Mouse (Mus musculus): ENCODE measurements at regions not wholly inside any gene's neighbourhood (a gene's known extent, or its start where the extent isn't known, plus 50 kb on each side); places are given as distances from the start of the nearest gene placed in this dataset.

DNA sequence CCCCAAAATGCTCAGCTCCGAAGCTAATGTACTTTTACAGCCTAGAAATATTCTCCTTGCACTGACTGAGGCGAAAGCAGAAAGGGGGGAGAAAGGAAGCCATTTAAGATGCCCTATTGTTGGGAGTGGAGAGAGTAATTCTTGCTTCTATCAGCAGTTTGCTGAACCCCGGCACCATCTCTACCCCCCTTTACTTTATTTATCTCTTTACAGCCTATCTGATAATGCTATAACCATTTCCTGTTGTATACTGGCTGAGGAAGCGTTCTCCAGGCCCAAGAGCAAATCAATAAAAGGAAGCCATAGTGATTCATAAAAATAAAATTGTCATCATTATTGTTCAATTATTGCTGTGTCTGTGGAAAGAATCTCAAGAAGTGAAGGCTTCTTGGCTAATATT lies 177.5 kb downstream of the Psat1 start:
- no peaks in the 10 kb centered on the region for H3K27me3 ChIP-seq (ENCODE audit: control insufficient read depth, insufficient read depth, insufficient read length)

DNA sequence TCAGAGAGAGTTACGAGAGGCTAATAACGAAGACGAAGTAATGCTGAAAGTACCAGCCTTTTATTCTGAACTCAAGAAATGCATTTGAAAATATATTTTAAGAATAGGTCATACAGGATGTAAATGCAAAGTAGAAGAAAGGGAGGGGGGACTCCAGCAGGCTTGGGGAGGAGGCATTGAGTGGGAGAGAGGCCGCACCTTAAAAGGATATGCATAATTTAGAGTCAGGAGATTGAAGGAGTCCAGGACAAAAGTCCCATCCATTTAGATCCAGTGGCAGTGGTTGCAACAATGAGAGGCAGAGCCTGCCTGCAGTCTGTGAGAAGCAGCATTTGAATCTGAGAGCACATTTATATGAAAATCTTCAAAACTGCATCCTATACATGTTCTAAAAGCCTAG lies 186.1 kb downstream of the Psat1 start:
- TF ChIP-seq CEBPB (IDR thresholded peaks at IDR 0.05; ENCODE audit: insufficient read depth, poor library complexity, severe bottlenecking) (no peak), USF1 (IDR thresholded peaks at IDR 0.05; ENCODE audit: low read depth) (no peak), E2F4 (IDR thresholded peaks at IDR 0.05; ENCODE audit: insufficient read depth) (no peak), SRF (IDR thresholded peaks at IDR 0.05; ENCODE audit: control insufficient read depth, insufficient read length, low read depth) (no peak), MAX (IDR thresholded peaks at IDR 0.05; ENCODE audit: low read depth) (no peak), REST (IDR thresholded peaks at IDR 0.05; ENCODE audit: insufficient read depth, insufficient read length) (no peak), POLR2A (IDR thresholded peaks at IDR 0.05; ENCODE audit: insufficient read length, low read depth) (no peak)
- H3K4me3 ChIP-seq, result no peak overlapping the region
- no peak overlapping the region for H3K4me2 ChIP-seq (ENCODE audit: low read depth)
- H3K79me2 ChIP-seq (ENCODE audit: control insufficient read depth, insufficient read depth), result no peaks in the 10 kb centered on the region
- no peaks in the 10 kb centered on the region for H3K27me3 ChIP-seq (ENCODE audit: control insufficient read depth, insufficient read depth, insufficient read length)
- no peaks in the 10 kb centered on the region for H3K36me3 ChIP-seq (ENCODE audit: control insufficient read depth, insufficient read depth)
- no peak overlapping the region for H3ac ChIP-seq (ENCODE audit: control insufficient read depth, insufficient read length)

More for the DNA sequence above, 177.5 kb downstream of the Psat1 start:
- Histone ChIP-seq H3K79me2 (ENCODE audit: control insufficient read depth, insufficient read depth) (no peaks in the 10 kb centered on the region), H3K36me3 (ENCODE audit: control insufficient read depth, insufficient read depth) (no peaks in the 10 kb centered on the region), H3K4me2 (ENCODE audit: low read depth) (no peak overlapping the region), H3ac (ENCODE audit: control insufficient read depth, insufficient read length) (no peak overlapping the region), H3K4me3 (no peak overlapping the region)
- no peak for TF ChIP-seq E2F4 (IDR thresholded peaks at IDR 0.05; ENCODE audit: insufficient read depth)
- no peak for TF ChIP-seq TCF3 (IDR thresholded peaks at IDR 0.05; ENCODE audit: insufficient read length, low read depth)
- no peak for TF ChIP-seq POLR2A (IDR thresholded peaks at IDR 0.05; ENCODE audit: insufficient read length, low read depth)
- TF ChIP-seq TCF12 (IDR thresholded peaks at IDR 0.05; ENCODE audit: insufficient read depth, poor library complexity, severe bottlenecking), result no peak
- no peak for TF ChIP-seq MYOG (IDR thresholded peaks at IDR 0.05; ENCODE audit: control insufficient read depth in 1 of 3, insufficient read depth in 1 of 3, insufficient read length in 2 of 3, low read depth in 2 of 3)
- no peak for TF ChIP-seq USF1 (IDR thresholded peaks at IDR 0.05; ENCODE audit: low read depth)
- no peak for TF ChIP-seq CEBPB (IDR thresholded peaks at IDR 0.05; ENCODE audit: insufficient read depth, poor library complexity, severe bottlenecking)
- no peak for TF ChIP-seq POLR2AphosphoS2 (IDR thresholded peaks at IDR 0.05; ENCODE audit: insufficient read length, low read depth)
- TF ChIP-seq REST (IDR thresholded peaks at IDR 0.05; ENCODE audit: insufficient read depth, insufficient read length), result no peak
- no peak for TF ChIP-seq MAX (IDR thresholded peaks at IDR 0.05; ENCODE audit: low read depth)
- no peak for TF ChIP-seq MYOD1 (IDR thresholded peaks at IDR 0.05; ENCODE audit: control insufficient read depth in 1 of 3, insufficient read length in 2 of 3, low read depth in 2 of 3)
- TF ChIP-seq SRF (IDR thresholded peaks at IDR 0.05; ENCODE audit: control insufficient read depth, insufficient read length, low read depth), result no peak

DNA sequence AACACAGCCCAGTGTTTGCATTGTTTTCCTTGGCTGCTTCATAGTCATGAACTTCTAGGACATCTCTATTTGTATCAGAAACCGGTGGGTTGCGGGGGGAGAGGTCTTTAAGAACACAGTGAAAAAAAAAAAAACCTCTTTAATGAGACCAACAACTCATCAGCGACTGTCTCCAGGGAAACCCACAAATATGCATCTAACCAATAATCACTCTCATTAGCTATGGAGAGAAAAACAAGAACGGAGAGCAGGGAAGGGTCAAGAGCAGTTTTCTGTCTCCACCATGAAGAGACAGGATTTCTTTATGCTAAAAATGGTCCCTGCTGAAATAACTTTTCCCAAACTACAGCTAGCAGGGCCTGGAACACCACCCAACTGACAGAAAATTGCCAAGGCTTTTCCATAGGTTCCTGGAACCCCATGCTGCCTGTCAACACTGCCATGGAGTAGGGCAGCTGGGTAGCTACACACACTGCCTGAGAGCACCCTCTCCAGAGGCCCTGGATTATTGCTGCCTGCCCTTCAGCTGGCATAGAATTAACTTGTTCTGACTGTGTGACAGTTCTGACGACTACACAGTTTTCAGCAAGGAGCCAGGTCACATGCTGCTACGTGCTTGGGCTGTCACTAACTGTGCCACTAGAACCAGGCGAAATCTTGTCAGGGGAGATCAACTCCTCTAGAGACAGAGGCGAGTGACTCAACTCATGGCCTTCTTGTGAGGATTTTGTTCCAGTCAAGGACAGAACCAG lies 201.9 kb downstream of the Psat1 start:
- H3K36me3 ChIP-seq (ENCODE audit: control insufficient read depth, insufficient read depth), result no peaks in the 10 kb centered on the region
- no peak overlapping the region for H3K4me2 ChIP-seq (ENCODE audit: low read depth)
- no peaks in the 10 kb centered on the region for H3K79me2 ChIP-seq (ENCODE audit: control insufficient read depth, insufficient read depth)
- H3K27me3 ChIP-seq (ENCODE audit: control insufficient read depth, insufficient read depth, insufficient read length), result no peaks in the 10 kb centered on the region
- H3ac ChIP-seq (ENCODE audit: control insufficient read depth, insufficient read length), result no peak overlapping the region
- no peak overlapping the region for H3K4me3 ChIP-seq
- TF ChIP-seq CEBPB (IDR thresholded peaks at IDR 0.05; ENCODE audit: insufficient read depth, poor library complexity, severe bottlenecking) (no peak), MAX (IDR thresholded peaks at IDR 0.05; ENCODE audit: low read depth) (no peak), SRF (IDR thresholded peaks at IDR 0.05; ENCODE audit: control insufficient read depth, insufficient read length, low read depth) (no peak), MYOD1 (IDR thresholded peaks at IDR 0.05; ENCODE audit: control insufficient read depth in 1 of 3, insufficient read length in 2 of 3, low read depth in 2 of 3) (no peak), REST (IDR thresholded peaks at IDR 0.05; ENCODE audit: insufficient read depth, insufficient read length) (no peak), USF1 (IDR thresholded peaks at IDR 0.05; ENCODE audit: low read depth) (no peak), POLR2AphosphoS2 (IDR thresholded peaks at IDR 0.05; ENCODE audit: insufficient read length, low read depth) (no peak), MYOG (IDR thresholded peaks at IDR 0.05; ENCODE audit: control insufficient read depth in 1 of 3, insufficient read depth in 1 of 3, insufficient read length in 2 of 3, low read depth in 2 of 3) (no peak), TCF3 (IDR thresholded peaks at IDR 0.05; ENCODE audit: insufficient read length, low read depth) (no peak), TCF12 (IDR thresholded peaks at IDR 0.05; ENCODE audit: insufficient read depth, poor library complexity, severe bottlenecking) (no peak), E2F4 (IDR thresholded peaks at IDR 0.05; ENCODE audit: insufficient read depth) (no peak), POLR2A (IDR thresholded peaks at IDR 0.05; ENCODE audit: insufficient read length, low read depth) (no peak)

DNA sequence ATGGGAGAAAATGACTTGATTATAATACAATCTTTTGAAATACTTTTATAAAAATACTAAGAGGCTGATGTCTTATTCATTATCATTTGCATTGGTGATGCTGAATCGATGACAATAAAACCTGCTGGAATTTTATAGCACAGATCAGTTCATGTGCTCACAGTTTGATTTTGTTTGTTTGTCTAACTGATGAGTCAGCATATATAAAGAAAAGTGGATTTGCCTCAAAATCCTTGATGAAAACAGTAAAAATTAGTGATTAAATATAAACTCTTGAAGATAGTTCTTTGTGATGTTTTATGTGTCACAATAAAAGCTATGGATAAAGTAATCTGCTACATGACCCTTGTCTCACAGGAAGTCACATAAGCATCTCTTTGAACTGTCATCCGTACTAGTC lies 210.9 kb downstream of the Psat1 start:
- Histone ChIP-seq H3K36me3 (ENCODE audit: control insufficient read depth, insufficient read depth) (no peaks in the 10 kb centered on the region), H3K4me2 (ENCODE audit: low read depth) (no peak overlapping the region), H3ac (ENCODE audit: control insufficient read depth, insufficient read length) (no peak overlapping the region), H3K79me2 (ENCODE audit: control insufficient read depth, insufficient read depth) (no peaks in the 10 kb centered on the region), H3K27me3 (ENCODE audit: control insufficient read depth, insufficient read depth, insufficient read length) (no peaks in the 10 kb centered on the region), H3K4me3 (no peak overlapping the region)
- no peak for TF ChIP-seq E2F4 (IDR thresholded peaks at IDR 0.05; ENCODE audit: insufficient read depth)
- TF ChIP-seq CEBPB (IDR thresholded peaks at IDR 0.05; ENCODE audit: insufficient read depth, poor library complexity, severe bottlenecking), result no peak
- no peak for TF ChIP-seq MAX (IDR thresholded peaks at IDR 0.05; ENCODE audit: low read depth)
- no peak for TF ChIP-seq POLR2AphosphoS2 (IDR thresholded peaks at IDR 0.05; ENCODE audit: insufficient read length, low read depth)
- no peak for TF ChIP-seq SRF (IDR thresholded peaks at IDR 0.05; ENCODE audit: control insufficient read depth, insufficient read length, low read depth)
- TF ChIP-seq USF1 (IDR thresholded peaks at IDR 0.05; ENCODE audit: low read depth), result no peak
- no peak for TF ChIP-seq TCF12 (IDR thresholded peaks at IDR 0.05; ENCODE audit: insufficient read depth, poor library complexity, severe bottlenecking)
- no peak for TF ChIP-seq TCF3 (IDR thresholded peaks at IDR 0.05; ENCODE audit: insufficient read length, low read depth)
- no peak for TF ChIP-seq REST (IDR thresholded peaks at IDR 0.05; ENCODE audit: insufficient read depth, insufficient read length)
- no peak for TF ChIP-seq MYOG (IDR thresholded peaks at IDR 0.05; ENCODE audit: control insufficient read depth in 1 of 3, insufficient read depth in 1 of 3, insufficient read length in 2 of 3, low read depth in 2 of 3)
- no peak for TF ChIP-seq MYOD1 (IDR thresholded peaks at IDR 0.05; ENCODE audit: control insufficient read depth in 1 of 3, insufficient read length in 2 of 3, low read depth in 2 of 3)
- no peak for TF ChIP-seq POLR2A (IDR thresholded peaks at IDR 0.05; ENCODE audit: insufficient read length, low read depth)
